Mouse (Mus musculus): Measurements from ENCODE around the gene Tcea2.

Gene Tcea2

DNA sequence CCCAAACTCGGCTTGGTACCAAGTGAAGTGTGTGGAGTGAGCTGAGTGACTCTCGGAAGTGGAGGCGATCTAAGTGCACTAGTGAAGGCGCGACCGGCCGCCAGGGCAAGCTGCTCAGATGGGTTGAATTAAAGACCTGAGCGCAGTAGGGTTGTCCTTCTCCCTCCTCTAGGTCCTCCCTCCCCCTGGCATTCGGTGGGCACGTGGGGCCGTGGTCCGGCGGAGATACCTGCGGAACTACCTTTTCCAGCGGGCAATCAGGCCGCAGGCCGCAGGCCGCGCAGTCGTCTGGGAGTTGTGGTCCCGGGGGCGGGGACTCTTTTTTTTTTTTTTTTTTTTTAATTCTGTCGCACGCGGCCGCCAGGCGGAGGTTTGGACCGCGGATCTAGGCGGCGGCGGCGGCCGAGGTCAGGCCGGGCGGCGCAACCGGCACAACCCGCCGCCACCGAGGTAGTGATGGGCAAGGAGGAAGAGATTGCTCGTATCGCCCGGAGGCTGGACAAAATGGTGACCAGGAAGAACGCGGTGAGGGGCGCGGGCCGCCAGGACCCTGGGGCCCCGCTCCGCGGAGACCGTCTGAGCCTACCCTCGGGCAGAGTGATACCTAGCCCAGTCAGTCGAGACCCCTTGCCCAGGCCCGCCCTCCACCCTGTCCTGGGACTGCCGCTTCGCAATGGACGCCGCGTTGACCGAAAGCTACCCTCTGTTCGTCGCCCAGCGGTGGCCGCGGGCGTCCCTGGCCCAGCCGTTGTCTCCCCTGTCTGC is at the start of gene Tcea2:
Gene Tcea2 (plus strand): TSS at position 360 of the 765 bp plus-strand sequence.
- peak; percentile 61 to 69 for DNase-seq (ENCODE audit: low spot score in 2 of 2)

DNA sequence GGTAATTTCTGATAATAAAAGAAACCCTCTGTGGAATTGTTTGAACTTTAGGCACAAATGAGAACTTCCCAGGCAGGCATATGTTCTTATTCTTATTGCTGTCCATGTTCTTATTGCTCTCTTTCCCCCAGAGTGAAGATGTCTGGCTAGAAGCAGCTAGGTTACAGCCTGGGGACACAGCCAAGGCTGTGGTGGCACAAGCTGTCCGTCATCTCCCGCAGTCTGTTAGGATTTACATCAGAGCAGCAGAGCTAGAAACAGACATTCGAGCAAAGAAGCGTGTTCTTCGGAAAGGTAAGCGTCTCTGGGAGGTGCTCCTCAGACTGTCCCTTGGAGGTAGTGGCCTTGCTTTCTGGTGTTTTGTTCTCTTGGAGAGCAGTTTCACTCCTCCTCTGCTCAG is 47.5 kb upstream of the Tcea2 start:
- DNase-seq (ENCODE audit: low spot score in 2 of 2) = no peak

DNA sequence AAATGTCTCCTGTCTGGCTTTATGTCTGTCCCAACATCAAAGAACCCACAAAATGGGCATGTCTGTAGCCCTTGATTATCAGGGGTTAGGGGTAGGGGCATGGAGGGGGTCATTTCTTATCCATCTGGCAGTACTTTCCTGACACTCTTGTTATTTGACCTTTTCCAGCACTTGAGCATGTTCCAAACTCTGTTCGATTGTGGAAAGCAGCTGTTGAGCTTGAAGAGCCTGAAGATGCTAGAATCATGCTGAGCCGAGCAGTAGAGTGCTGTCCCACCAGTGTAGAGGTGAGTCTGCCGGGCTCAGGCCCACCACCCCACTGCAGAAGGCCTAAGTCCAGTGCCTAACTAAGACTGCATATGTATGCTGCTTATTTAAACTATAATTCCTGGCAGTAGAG is 44.2 kb upstream of the Tcea2 start:
- no peak for DNase-seq (ENCODE audit: low spot score in 2 of 2)

DNA sequence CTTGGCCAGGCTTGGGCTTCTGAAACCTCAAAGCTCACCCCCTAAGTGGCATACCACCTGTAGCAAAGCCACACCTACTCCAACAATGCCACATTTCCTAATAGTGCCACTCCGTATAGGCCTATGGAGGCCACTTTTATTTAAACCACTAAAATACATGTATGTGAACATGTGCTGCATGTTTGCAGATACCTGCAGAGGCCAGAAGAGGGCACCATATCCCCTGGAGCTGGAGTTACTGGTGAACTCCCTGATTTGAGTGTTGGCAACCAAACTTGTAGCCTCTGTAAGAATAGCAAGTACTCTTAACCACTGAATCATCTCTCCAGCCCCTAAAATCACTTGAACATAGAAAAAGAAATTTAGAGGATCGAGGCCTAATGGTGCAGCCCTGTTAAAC is 35.7 kb upstream of the Tcea2 start:
- no peak for DNase-seq (ENCODE audit: low spot score in 2 of 2)

DNA sequence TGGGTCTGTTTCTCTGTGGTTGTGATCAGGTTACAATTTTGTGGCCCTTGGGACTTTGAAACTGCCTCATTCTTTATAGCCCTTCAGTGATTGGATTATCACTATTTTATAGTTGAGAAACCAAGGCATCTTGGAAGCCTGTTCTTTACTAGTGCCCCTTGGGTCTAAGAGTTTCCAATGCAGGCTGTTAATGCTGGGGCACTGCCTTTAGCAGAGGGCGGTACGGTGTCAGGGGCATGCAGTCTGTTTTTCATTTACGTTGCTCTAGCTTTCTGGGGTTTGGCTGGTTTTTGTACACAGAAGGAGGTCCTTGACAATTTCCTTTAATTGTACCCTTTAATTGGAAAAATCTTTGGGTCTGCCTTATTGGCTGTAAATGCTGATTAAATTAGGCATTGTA is 34.4 kb upstream of the Tcea2 start:
- no peak for DNase-seq (ENCODE audit: low spot score in 2 of 2)

DNA sequence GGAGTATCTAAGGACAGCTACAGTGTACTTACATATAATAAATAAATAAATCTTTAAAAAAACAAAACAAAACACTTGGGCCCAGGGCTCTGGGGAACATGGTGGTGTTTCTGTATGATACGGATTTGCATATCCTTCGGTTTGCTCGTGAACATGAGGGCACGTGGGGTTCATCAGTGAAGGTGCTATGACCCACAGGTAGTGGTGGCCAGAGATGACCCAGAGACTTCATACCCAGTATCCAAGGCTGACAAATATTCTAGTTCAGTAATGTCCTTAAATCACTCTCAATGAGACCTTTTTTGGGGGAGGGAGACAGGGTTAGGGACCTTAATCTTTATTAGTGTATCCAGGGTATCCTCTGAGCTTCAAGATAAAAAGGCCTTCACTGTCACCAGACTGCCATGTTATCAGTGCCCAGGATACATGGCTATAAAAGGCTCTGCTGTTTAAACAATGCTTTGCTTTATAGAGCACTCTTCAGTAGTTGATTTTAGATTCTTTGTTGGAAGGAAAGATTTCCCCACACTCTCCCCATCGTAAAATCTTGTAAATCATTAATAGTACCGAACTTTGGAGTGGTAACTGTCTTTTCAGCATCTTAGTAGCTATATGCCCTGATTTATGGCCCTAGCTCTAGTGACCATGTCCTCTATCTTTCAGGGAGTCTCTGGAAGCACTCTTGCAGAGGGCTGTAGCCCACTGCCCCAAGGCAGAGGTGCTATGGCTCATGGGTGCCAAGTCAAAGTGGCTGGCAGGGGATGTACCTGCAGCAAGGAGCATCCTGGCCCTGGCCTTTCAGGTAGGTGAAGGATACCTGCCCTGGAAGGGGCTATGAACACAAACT is 33.3 kb upstream of the Tcea2 start:
- no peak for DNase-seq (ENCODE audit: low spot score in 2 of 2)

DNA sequence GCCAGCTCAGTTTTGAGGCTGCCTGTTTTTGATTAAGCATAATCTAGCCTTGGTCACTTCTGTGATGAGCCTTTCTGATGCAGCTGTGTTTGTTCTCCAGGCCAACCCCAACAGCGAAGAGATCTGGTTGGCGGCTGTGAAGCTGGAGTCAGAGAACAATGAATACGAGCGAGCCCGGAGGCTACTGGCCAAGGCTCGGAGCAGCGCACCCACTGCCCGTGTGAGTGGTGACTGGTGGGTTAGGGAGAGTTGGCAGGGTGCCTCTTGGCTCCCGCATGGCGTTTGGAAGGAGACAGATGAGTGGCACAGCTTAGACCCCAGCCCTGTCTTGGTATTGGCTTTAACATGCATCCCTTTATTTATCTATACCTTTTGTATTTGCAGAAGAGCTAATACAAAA is 31.2 kb upstream of the Tcea2 start:
- DNase-seq (ENCODE audit: low spot score in 2 of 2) = no peak

DNA sequence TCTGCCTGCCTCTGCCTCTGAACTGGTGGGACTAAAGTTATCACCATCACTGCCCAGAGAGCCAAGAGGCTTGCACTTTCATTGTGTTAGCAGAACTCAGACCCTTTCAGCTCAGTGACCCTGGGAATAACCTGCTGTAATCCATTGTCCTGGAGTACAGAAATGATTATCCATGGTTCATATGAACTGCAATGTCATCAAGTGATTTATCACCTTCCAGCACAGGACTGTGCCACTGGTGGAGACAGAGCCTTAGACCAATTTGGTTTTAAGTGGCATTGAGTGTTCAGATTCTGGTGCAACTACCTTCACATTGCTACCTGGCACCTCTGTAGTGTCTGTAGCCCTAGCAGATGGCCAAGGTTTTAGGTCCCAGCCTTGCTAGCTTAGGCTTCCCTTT is 27.0 kb upstream of the Tcea2 start:
- DNase-seq (ENCODE audit: low spot score in 2 of 2) = no peak

DNA sequence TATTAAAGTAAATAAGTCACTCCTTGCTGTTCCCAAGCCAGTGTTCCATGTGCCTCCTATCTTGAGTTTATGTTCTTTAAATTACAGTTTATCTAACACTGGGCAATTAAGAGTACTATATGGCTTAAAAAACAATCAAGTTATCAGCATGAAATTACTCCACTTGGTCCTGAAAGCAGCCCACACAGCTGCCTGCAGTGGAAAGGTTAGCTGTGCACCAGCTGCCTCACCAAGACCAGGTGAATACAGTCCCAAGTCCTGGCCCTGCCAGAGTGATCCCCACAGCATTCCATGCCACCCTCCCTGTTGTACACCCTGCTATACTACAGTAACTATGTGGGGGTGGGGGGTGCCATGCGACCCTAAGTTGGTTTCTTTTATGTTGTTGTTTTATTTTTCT is 26.6 kb upstream of the Tcea2 start:
- no peak for DNase-seq (ENCODE audit: low spot score in 2 of 2)

DNA sequence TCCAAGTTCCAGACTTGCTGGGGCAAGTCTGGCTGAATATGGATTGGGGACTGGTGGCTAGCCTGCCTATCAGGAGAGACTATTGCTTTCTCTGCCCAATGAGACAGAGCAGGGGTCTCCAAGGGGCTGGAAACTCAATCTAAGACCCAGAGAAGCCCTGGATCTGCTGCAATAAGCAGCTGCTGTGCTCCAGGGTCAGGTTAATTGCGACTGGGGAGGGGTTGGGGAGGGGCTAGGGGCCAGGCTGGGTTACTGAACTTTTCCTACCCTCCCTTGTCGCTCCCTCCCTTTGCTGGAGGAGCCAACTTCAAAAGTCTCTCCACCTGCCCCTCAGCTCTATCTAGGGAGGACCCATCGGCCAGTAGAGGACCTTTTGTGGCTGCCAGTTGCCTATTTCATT is 23.4 kb upstream of the Tcea2 start, which contains the start of gene Gm29797:
Gene Gm29797 (plus strand): TSS at position 301 of the 400 bp plus-strand sequence.
- no peak for DNase-seq (ENCODE audit: low spot score in 2 of 2)

DNA sequence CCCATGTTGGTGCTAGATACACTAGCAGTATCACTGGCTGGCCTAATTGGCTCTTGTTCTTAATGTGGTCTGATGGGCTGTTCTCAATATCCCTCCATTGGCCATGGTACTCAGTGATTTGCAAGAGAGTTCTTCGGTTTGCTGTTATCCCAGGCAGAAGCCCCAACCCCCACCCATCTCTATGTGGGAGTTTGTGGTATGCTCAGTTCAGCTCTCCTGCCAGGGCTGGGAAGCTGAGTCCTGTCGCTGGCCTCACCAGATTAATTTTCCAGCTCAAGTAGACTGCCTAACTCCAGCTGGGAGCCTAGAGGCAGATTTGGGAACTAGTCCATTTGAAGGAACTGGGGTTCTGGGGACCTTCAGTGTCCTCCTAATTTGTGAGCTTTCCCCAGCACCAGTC is 22.7 kb upstream of the Tcea2 start:
- no peak for DNase-seq (ENCODE audit: low spot score in 2 of 2)

DNA sequence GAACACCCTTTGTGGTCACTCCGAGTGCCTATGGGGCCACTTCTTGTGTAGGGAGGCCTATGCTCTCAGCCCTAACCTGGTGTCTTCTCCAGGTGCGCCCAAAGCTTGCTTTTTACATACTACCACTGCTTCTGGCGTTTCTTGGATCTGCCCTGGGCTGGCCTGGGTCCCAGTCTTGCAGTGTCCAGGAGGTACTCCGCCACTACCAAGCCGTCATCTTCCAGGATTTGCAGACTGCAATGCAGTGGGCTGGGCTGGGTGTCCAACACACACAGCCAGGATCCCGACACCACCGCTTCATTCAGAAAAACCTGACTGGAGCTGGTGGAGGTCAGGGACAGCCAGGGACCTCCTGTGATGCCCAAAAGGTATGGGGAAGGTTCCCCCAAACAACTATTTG is 21.6 kb upstream of the Tcea2 start:
- DNase-seq (ENCODE audit: low spot score in 2 of 2) = no peak

DNA sequence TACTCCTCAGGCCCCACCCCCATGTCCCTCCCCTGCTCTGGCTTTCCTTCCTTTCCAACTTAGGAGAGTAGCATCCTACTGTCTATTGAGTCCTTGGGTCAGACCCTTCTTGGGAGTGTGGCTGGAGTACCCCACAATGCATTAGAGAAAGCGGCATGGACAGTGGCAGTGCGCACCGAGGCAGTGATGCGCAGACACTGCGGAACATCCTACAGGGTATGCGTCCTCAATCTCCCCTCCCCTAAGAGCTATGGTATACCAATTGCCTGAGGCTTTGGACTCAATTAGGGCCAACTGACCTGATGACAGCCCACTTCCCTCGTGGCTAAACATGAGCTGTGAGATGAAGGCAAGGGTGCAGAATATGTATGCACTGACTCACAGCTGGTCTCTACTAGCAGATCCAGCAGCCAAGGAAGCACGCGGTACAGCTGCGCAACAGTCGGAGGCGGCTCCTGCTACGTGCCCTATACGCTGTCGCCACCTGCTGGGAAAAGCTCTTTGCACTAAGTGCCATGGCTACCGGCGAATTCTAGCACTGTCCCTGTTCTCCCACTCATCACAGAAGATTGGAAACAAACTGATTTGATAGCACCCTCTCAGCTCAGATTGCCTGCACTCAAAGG is 21.1 kb upstream of the Tcea2 start:
- DNase-seq (ENCODE audit: low spot score in 2 of 2) = no peak

DNA sequence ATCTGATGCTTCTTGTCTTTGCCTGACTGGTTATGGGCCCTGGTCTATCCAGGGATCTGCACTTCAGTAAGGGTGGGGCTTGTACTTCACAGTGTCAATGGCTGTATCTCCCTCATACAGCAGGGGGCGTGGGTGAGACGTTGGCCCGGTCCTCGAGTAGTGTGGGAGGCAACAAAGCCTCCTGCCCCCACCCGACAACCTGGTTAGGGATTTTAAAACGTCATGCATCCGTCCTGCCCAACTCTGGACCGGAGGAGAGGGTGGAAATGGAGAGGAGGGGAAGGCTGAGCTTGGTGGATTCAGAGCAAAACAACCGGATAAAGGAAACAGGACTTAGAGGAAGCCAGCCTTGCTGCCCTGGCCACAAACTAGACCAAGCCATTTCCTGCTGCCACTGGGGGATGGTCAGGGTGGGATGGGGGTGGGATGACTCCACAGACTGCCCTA is 20.5 kb upstream of the Tcea2 start:
- peak; percentile 71 to 76 for DNase-seq (ENCODE audit: low spot score in 2 of 2)

DNA sequence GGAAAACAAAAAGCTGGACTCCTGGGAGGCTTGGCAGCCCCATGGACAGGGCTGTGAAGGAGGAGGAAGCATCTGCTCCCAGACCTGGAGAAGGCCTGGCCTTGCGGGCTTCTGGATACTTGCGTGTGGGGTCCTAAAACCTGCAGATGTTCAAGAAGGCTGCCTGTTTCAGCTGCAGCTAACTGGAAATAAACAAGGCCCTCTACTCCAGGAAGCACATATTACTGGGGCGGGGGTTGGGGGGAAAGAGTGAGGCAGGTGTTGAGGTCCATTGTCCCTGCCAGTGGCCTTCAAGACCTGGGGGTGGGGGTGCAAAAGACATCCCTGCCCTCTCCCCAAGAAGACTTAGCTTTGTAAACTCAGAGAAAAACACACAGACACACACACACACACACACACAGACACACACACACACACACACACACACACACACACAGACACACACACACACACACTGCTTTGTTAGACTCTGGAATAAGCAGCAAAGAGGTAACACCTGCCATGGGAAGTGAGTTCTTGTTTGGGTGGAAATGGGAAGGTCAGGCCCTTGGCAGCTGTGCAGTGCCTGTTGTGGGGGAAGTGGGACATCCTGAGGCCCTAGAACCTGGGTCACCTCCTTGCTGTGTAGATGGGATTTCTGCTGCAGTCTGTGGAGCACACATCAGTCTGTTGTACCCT is 17.4 kb upstream of the Tcea2 start:
- no peak for DNase-seq (ENCODE audit: low spot score in 2 of 2)

DNA sequence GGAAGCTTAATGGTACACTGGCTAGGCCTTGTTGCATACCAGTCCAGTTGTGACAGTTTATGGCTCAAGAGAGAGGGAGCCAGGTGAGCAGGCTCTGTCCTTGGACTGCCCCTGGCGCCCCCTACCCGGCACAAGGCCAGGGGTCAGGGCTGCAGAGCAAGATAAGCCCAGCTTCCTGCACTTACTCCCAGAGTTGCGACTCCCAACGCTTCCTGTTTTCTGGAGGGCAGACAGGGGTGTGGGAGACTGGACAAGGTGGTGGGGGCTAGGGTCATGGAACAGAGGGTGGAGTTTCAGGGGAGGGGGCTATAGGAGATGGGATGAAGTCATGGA is 16.8 kb upstream of the Tcea2 start:
- DNase-seq (ENCODE audit: low spot score in 2 of 2) = no peak

DNA sequence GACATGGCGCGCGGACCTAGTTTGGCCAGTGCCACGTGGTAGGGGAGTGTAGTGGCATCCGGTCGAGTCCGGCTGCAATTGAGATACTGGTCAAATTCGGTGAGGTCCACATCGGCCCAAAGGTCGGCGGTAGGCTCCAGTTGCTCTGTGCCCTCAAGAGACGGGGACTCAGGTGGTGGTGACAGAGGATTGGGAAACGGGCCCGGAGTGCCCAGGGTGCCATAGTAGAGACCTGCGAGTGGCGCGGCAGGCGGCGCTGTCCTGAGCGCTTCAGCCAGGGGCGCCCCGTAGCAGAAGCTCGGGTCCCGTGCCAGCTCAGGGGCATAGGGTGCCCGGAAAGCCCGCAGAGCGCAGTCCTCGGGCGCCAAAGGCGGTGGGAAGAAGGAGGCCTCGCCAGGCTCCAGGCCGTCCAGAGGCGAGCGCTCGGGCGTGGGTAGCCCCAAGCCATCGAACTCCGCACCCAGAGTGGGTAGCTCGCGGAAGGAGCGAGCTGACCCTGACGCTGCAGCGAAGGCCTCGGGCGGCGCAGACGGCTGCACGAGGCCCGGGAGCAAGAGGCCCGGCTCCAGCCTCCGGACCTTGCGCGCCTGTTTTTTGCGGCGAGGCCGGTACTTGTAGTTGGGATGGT is 9.7 kb upstream of the Tcea2 start:
- DNase-seq (ENCODE audit: low spot score in 2 of 2) = no peak

DNA sequence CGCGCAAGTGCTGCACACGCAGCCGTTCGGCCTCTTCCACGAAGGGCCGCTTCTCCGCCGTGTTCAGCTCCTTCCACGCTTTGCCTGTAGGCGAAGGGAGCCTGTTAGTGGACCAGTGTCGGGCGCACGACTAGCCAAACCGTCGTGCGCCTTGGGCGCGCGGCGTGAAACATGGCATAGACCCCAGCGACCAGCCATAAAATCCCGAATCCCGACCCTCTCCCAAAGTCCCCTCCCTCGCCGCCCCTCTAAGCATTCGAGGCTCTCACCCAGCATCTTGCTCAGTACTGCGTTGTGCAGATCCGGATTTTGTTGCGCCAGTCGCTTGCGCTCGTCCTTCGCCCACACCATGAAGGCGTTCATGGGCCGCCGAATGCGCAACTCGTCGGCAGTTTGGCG is 9.2 kb upstream of the Tcea2 start:
- DNase-seq (ENCODE audit: low spot score in 2 of 2) = no peak

DNA sequence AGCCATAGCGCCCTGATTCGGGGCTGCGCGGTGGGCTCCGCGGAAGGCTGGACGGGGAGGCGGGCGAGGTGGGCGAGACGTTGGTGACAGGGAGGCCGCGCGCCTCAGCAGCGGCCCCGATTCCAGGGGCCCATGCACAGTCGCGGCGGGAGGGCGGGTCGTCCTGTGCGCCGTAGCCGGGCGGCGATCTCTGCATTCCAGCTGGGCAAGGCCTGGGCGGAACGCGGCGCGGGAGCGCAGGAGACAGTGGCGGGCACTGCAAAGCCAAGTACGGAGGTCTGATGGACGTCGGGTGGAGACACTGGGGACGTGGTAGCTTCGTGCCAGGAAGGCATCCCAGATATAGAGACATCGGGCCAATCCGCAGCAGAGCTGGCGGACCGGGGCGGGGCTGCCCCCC is 8.8 kb upstream of the Tcea2 start, which contains the start of gene Sox18:
Gene Sox18 (minus strand): TSS at position 315 of the 400 bp plus-strand sequence.
- no peak for DNase-seq (ENCODE audit: low spot score in 2 of 2)

DNA sequence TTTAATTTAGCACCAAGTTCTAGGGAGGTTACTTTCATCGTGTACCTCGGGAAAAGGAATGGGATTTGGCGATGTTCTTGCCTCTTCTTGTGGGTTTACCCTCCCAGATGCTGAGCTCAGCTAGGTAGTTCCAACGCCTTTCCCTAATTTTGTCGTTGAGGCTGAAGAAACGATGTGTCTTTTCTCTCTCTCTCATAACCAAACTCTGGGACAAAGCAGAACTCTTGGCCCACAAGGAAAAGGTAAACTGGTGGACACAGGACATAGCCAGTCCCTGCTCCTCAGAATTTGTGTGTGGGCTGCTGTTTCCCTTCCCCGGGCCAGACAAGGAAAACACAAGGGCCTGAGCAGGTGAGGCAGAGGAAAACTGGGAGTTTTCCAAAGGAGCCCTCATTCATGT is 8.1 kb upstream of the Tcea2 start:
- DNase-seq (ENCODE audit: low spot score in 2 of 2) = no peak

DNA sequence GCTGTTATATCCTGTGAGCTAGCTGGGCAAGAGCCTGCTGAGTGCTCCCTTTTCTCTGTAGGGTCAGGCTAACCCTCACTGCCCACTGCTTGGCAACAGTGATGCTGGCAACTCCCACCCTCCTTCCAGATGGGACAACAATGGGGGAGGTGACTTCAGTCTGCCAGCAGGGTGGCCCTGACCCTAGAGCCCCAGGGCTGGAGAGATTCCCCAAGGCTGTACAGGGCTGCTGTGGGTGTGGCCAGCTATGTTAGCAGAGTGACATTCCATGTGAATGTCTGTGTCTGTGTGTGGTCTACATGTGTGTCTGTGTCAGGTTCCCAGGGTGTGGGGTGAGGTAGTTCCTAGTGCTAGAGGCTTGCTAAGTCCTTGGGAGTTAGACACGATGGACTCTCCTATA is 6.6 kb upstream of the Tcea2 start:
- DNase-seq (ENCODE audit: low spot score in 2 of 2) = no peak

DNA sequence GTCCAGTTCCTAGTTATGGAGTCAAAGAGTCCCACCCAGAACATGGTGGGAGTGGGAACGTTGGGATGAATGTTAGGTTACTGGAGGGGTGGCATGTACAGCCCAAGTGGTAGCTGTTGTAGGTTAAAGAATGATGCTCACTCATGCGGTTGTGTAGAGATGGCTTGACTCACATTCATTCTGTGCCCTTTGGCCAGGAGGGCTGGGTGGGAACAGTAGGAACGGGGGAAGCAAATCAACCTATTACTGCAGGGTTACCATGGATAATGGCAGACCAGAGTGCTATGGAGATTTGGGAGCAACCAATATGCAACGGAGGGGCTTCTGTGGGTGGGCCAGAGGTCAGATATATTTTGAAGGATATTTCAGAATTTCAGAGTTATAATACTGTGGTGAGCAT is 5.2 kb upstream of the Tcea2 start:
- DNase-seq (ENCODE audit: low spot score in 2 of 2) = no peak
